Mouse (Mus musculus): ENCODE measurements around the gene Slc22a18.

The Slc22a18 gene

GRCm38 (mm10) chr7:143473347-143474101, at the start of gene Slc22a18:
Gene Slc22a18, plus strand, starts transcription at chr7:143473736.
- 43% methylated on average over 4 of the region's 4 CpGs for WGBS

- WGBS = 68% methylated on average over 23 of the region's 23 CpGs
Measured at GRCm38 (mm10) chr7:143428142-143428813, 45.3 kb upstream of the Slc22a18 start.

- 57% methylated on average over 2 of the region's 2 CpGs for WGBS
Measured at GRCm38 (mm10) chr7:143428814-143429499, 44.6 kb upstream of the Slc22a18 start.

GRCm38 (mm10) chr7:143432631-143433030, 40.9 kb upstream of the Slc22a18 start:
- 81% methylated on average over 1 of the region's 1 CpGs for WGBS

- 55% methylated on average over 7 of the region's 7 CpGs for WGBS
Measured at GRCm38 (mm10) chr7:143433331-143433730, 40.2 kb upstream of the Slc22a18 start.

- whole genome bisulfite sequencing = 40% methylated on average over 18 of the region's 18 CpGs
Measured at GRCm38 (mm10) chr7:143437231-143437893, 36.2 kb upstream of the Slc22a18 start.

- WGBS = 3% methylated on average over 57 of the region's 63 CpGs
Measured at GRCm38 (mm10) chr7:143437894-143438581, 35.5 kb upstream of the Slc22a18 start.

- WGBS = 81% methylated on average over 1 of the region's 1 CpGs
Measured at GRCm38 (mm10) chr7:143438965-143439364, 34.6 kb upstream of the Slc22a18 start.

- 65% methylated on average over 8 of the region's 8 CpGs for WGBS
Measured at GRCm38 (mm10) chr7:143444580-143444954, 29.0 kb upstream of the Slc22a18 start.

GRCm38 (mm10) chr7:143444955-143445648, 28.4 kb upstream of the Slc22a18 start:
- WGBS = 10% methylated on average over 55 of the region's 55 CpGs

- WGBS = 18% methylated on average over 53 of the region's 53 CpGs
Measured at GRCm38 (mm10) chr7:143445651-143446460, 27.7 kb upstream of the Slc22a18 start.

GRCm38 (mm10) chr7:143447130-143447529, 26.4 kb upstream of the Slc22a18 start:
- 65% methylated on average over 2 of the region's 2 CpGs for WGBS

GRCm38 (mm10) chr7:143458963-143459331, 14.6 kb upstream of the Slc22a18 start:
- 33% methylated on average over 38 of the region's 38 CpGs for WGBS

GRCm38 (mm10) chr7:143459332-143460211, 14.0 kb upstream of the Slc22a18 start:
- 32% methylated on average over 100 of the region's 100 CpGs for WGBS

GRCm38 (mm10) chr7:143460217-143460834, 13.2 kb upstream of the Slc22a18 start:
- WGBS = 45% methylated on average over 60 of the region's 60 CpGs

- WGBS = 35% methylated on average over 48 of the region's 48 CpGs
Measured at GRCm38 (mm10) chr7:143460874-143461273, 12.7 kb upstream of the Slc22a18 start, which contains the start of gene Cdkn1c. Gene Cdkn1c, minus strand, starts transcription at chr7:143461050.

GRCm38 (mm10) chr7:143461294-143461870, 12.2 kb upstream of the Slc22a18 start:
- 37% methylated on average over 30 of the region's 32 CpGs for WGBS

- WGBS = 65% methylated on average over 11 of the region's 11 CpGs
Measured at GRCm38 (mm10) chr7:143461920-143462319, 11.6 kb upstream of the Slc22a18 start.

Measured in cerebral cortex, adult 2 months (tissue).